Mouse (Mus musculus) heart, adult 2 months (tissue): ENCODE measurements at regions not wholly inside any gene's neighbourhood (a gene's known extent, or its start where the extent isn't known, plus 50 kb on each side); places are given as distances from the start of the nearest gene placed in this dataset.

ENCODE experiments used
- CTCF ChIP-seq: fragments of 200-600 bp; IDR thresholded peaks from 2 replicates; pipeline ENCODE4 v1.8.1; 2022; ENCODE audit warnings: antibody characterized with exemption, mild to moderate bottlenecking, moderate library complexity
- POLR2A ChIP-seq: fragments of 200-500 bp; IDR thresholded peaks from 2 replicates; pipeline ENCODE4 v1.6.1; 2011; ENCODE audit warnings: mild to moderate bottlenecking, low read depth, low read length, control low read depth; ENCODE audit not compliant: insufficient read depth

- TF ChIP-seq CTCF = no peak
- TF ChIP-seq POLR2A = no peak
These were observed 1020.3 kb downstream of the Pcdh7 start for GRCm38 (mm10) chr5:58738041-58738440.
